Mouse (Mus musculus) small intestine, adult 2 months (tissue): ENCODE results near the gene Nfatc2ip.

Experiments
- CTCF ChIP-seq: fragments of 200-500 bp; IDR thresholded peaks from 2 replicates; pipeline ENCODE4 v1.5.1; 2012; ENCODE audit warnings: low read depth, mild to moderate bottlenecking, control low read depth, inconsistent platforms, low read length, moderate library complexity, mixed read lengths; ENCODE audit not compliant: insufficient replicate concordance, insufficient read length; ENCODE audit errors: extremely low read depth
- POLR2A ChIP-seq: fragments of 200-500 bp; IDR thresholded peaks from 2 replicates; pipeline ENCODE4 v1.6.1; 2012; ENCODE audit warnings: low read depth, mild to moderate bottlenecking, control low read depth, inconsistent platforms, low read length, moderate library complexity

GRCm38 (mm10) chr7:126358413-126358812 is 38.1 kb downstream of the Nfatc2ip start:
- TF ChIP-seq CTCF = no peak
- no peak for TF ChIP-seq POLR2A
